Mouse (Mus musculus) cerebellum, adult 11-12 months (tissue): ENCODE measurements at regions not wholly inside any gene's neighbourhood (a gene's known extent, or its start where the extent isn't known, plus 50 kb on each side); places are given as distances from the start of the nearest gene placed in this dataset.

ENCODE experiments used
- DNase-seq: peaks from one replicate; pipeline ENCODE4 v3.0.0; 2022

GRCm38 (mm10) chr11:112298901-112299341 is 483.1 kb upstream of the Sox9 start:
- DNase-seq = no peak

- DNase-seq = no peak
Observed at GRCm38 (mm10) chr11:112303091-112303490, 478.9 kb upstream of the Sox9 start.

GRCm38 (mm10) chr11:112325850-112326249 is 456.2 kb upstream of the Sox9 start:
- DNase-seq = no peak

GRCm38 (mm10) chr11:112327606-112328005 is 454.4 kb upstream of the Sox9 start:
- no peak for DNase-seq

GRCm38 (mm10) chr11:112345133-112345532 is 436.9 kb upstream of the Sox9 start:
- no peak for DNase-seq

GRCm38 (mm10) chr11:112345586-112345985 is 436.4 kb upstream of the Sox9 start:
- DNase-seq = no peak

- DNase-seq = no peak
Observed at GRCm38 (mm10) chr11:112346089-112346488, 435.9 kb upstream of the Sox9 start.

- DNase-seq = no peak
Observed at GRCm38 (mm10) chr11:112346532-112346931, 435.5 kb upstream of the Sox9 start.

GRCm38 (mm10) chr11:112355311-112355710 is 426.7 kb upstream of the Sox9 start:
- no peak for DNase-seq

- no peak for DNase-seq
Observed at GRCm38 (mm10) chr11:112366715-112367114, 415.3 kb upstream of the Sox9 start.

GRCm38 (mm10) chr11:112370941-112371340 is 411.1 kb upstream of the Sox9 start:
- no peak for DNase-seq

- no peak for DNase-seq
Observed at GRCm38 (mm10) chr11:112400069-112400468, 382.0 kb upstream of the Sox9 start.

GRCm38 (mm10) chr11:112407681-112408080 is 374.3 kb upstream of the Sox9 start:
- DNase-seq = no peak

GRCm38 (mm10) chr11:112412434-112412833 is 369.6 kb upstream of the Sox9 start:
- DNase-seq = no peak

GRCm38 (mm10) chr11:112442639-112443038 is 339.4 kb upstream of the Sox9 start:
- no peak for DNase-seq

GRCm38 (mm10) chr11:112443890-112444289 is 338.1 kb upstream of the Sox9 start:
- DNase-seq = no peak

GRCm38 (mm10) chr11:112449632-112450031 is 332.4 kb upstream of the Sox9 start:
- no peak for DNase-seq

- no peak for DNase-seq
Observed at GRCm38 (mm10) chr11:112450227-112450626, 331.8 kb upstream of the Sox9 start.

GRCm38 (mm10) chr11:112458075-112458474 is 323.9 kb upstream of the Sox9 start:
- DNase-seq = no peak

- DNase-seq = no peak
Observed at GRCm38 (mm10) chr11:112463121-112463520, 318.9 kb upstream of the Sox9 start.

GRCm38 (mm10) chr11:112464386-112464785 is 317.6 kb upstream of the Sox9 start:
- no peak for DNase-seq

- DNase-seq = no peak
Observed at GRCm38 (mm10) chr11:112470336-112470735, 311.7 kb upstream of the Sox9 start.

GRCm38 (mm10) chr11:112473237-112473636 is 308.8 kb upstream of the Sox9 start:
- DNase-seq = no peak

GRCm38 (mm10) chr11:112473681-112474080 is 308.3 kb upstream of the Sox9 start:
- DNase-seq = no peak

GRCm38 (mm10) chr11:112480360-112480759 is 301.7 kb upstream of the Sox9 start:
- no peak for DNase-seq

GRCm38 (mm10) chr11:112501781-112502180 is 280.2 kb upstream of the Sox9 start:
- DNase-seq = no peak
